Mouse (Mus musculus): ENCODE results near the gene Rundc1.
"Not testable (repeated sequence)": the region's sequence is repeated elsewhere in the genome, so short reads cannot be mapped to it uniquely, and the experiment has no call there.

Rundc1 gene

GRCm38 (mm10) chr11:101446319-101446718 is 21.4 kb downstream of the Rundc1 start:
- no peak for DNase-seq

- DNase-seq = not testable (repeated sequence)
These were observed 22.0 kb downstream of the Rundc1 start for GRCm38 (mm10) chr11:101446860-101447259.

DNA sequence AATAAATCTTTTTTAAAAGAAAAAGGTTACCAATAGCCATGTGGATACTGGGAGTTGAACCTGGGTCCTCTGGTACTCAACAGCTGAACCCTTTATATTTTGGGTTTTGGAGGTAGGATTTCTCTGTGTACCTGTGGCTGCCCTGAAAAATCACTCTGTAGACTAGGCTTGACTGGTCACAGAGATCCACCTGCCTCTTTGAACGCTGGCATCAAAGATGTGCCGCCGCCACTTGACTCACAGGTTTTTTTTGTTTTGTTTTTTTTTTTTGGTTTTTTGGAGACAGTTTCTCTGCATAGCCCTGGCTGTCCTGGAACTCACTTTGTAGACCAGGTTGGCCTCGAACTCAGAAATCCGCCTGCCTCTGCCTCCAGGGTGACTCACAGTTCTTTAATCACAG is 22.9 kb downstream of the Rundc1 start:
- DNase-seq = peak; percentile 23

DNA sequence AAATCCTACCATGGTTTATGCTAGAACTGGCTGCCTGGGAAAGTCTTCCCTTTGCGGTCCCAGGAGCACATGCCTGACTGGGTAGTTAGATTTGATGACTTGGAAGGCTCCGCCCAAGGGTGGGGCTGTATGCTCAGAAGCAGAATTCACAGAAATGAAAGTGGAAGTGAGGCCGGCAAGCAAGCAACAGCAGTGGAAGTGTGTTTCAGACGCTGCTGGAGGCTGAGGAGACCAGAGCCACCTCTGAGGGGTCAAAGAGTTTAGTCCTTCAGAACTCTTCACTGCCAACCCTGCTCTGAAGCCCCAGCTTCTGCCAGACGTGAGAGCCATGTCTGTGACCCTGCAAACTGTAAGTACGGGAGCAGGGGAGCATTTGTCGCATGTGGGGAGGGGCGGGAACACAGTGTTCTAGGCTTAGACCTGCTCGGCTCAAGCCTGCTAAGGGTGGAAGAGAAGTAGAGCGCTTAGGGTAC is 23.4 kb downstream of the Rundc1 start, which contains the start of gene Ifi35:
Ifi35 (plus strand) TSS at position 134 of the 473 bp plus-strand sequence.
- DNase-seq = peak; percentile 75

DNA sequence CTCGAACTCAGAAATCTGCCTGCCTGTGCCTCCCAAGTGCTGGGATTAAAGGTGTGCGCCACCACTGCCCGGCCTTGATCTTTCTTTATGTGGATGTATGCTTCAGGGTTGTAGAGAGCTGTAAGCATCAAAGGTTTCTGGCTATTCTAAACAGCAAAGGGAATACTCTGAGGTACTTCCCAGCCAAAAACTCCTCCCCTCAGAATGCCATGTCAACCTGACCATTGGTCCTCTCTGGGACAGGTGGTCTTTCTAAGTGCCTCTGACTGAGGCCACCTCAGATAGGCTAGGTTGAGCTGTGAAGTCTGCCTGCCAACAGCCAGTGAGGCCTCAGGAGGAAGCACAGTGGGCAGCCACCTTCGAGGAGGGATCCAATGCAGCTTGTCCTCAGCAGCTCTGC is 24.0 kb downstream of the Rundc1 start:
- no peak for DNase-seq

DNA sequence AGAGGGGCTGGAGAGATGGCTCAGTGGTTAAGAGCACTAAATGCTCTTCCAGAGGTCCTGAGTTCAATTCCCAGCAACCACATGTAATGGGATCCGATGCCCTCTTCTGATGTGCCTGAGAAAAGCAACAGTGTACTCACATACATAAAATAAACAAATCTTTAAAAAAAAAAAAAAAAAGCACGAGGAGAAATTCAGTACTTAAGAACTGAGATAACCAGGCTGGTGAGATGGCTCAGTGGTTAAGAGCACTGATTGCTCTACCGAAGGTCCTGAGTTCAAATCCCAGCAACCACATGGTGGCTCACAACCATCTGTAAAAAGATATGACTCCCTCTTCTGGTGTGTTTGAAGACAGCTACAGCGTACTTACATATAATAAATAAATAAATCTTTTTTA is 24.7 kb downstream of the Rundc1 start:
- DNase-seq = not testable (repeated sequence)

- peak; percentile 37 for DNase-seq
These were observed 25.5 kb downstream of the Rundc1 start for GRCm38 (mm10) chr11:101450394-101450793.

GRCm38 (mm10) chr11:101451536-101451935 is 26.7 kb downstream of the Rundc1 start:
- DNase-seq = no peak

DNA sequence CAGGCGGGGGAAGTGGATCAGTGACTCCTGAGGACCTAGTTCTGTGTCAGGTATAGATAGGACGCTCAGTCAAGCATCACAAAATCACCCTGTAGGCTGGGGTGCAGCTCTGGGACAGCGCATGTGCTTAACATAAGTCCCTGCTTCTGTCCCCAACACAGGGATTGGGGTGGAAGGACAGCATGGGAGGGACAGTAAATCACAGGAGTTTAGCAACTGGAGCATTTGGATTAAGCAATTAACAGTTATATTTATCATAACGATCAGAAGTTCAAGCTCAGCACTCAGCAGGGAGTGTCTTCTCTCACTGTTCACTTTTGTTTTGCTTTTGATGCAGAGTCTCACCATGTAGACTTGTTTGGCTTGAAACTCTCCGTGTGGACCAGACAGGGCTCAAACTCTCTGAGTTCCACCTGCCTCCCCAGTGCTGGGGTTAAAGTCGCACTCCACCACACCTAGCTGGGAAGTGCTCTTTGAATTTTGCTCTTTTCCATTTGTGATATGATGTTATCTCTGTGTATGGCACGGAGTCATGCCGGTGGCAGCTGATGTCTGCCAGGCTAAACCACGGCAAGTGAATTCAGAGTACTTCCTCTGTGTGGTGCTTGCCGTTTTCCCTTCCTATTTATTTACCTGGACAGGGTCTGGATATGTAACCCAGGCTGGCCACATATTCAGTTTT is 27.3 kb downstream of the Rundc1 start:
- no peak for DNase-seq

GRCm38 (mm10) chr11:101454702-101455101 is 29.8 kb downstream of the Rundc1 start:
- DNase-seq = no peak

DNA sequence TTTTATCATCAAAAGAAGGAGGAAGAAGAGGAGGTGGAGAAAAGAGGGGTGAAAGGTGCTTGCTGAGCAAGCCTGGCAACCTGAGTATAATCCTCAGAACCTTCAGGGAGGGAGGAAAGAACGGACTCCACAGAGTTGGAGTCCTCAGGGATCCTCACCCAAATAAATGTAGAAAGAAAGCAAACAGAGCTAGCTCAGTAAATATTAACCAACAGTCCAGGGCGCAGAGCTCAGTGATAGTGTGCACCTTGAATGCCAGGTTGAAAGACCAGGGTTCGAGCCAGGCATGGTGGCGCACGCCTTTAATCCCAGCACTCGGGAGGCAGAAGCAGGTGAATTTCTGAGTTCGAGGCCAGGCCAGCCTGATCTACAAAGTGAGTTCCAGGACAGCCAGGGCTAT is 30.7 kb downstream of the Rundc1 start:
- DNase-seq = no peak

GRCm38 (mm10) chr11:101457631-101458030 is 32.7 kb downstream of the Rundc1 start:
- DNase-seq = no peak

- no peak for DNase-seq
These were observed 33.3 kb downstream of the Rundc1 start for GRCm38 (mm10) chr11:101458217-101458616.

GRCm38 (mm10) chr11:101459716-101460115 is 34.8 kb downstream of the Rundc1 start:
- DNase-seq = no peak

GRCm38 (mm10) chr11:101460321-101460720 is 35.4 kb downstream of the Rundc1 start:
- DNase-seq = no peak

GRCm38 (mm10) chr11:101462141-101462540 is 37.3 kb downstream of the Rundc1 start:
- DNase-seq = no peak

- DNase-seq = no peak
These were observed 37.9 kb downstream of the Rundc1 start for GRCm38 (mm10) chr11:101462583-101463440.

GRCm38 (mm10) chr11:101464211-101465100 is 39.6 kb downstream of the Rundc1 start, which contains the start of gene Rnd2:
TSS of gene Rnd2 (plus strand) at chr11:101464999.
- DNase-seq = no peak

DNA sequence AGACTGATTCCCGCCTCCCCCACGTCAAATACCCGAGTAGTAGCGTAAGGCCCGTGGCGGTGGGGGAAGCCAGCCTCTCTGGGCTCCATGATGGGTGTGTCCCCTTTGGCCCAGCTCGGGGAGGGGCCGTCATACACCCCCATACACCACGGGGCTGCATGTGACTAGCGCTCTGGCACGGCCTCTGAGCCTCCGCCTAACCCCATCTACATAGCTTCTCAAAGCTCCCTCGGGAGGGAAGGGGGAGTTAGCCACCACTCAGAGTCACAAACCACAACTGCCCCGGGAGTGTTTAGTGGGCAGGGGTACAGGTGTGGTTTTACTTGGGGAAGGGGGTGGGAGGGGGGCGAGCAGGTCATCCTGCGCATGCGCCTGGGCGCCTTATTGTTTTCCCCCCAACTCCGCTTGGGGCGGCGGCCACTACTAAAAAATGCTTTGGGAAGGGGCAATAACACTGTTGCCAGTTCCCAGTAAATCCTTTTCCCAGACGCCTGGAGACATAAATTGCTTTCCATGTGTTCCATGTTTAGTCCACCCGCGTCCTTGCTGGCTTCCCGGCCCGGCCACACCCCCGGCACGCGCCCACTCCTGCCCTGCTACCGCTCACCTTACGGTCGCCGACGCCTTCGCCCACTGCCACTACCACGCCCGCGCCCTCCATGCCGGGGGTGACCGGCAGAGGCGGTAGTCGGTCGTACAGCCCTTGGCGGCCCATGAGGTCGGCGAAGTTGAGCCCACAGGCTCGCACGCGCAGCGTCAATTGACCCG is 40.4 kb downstream of the Rundc1 start:
- DNase-seq = peak; percentile 48

DNA sequence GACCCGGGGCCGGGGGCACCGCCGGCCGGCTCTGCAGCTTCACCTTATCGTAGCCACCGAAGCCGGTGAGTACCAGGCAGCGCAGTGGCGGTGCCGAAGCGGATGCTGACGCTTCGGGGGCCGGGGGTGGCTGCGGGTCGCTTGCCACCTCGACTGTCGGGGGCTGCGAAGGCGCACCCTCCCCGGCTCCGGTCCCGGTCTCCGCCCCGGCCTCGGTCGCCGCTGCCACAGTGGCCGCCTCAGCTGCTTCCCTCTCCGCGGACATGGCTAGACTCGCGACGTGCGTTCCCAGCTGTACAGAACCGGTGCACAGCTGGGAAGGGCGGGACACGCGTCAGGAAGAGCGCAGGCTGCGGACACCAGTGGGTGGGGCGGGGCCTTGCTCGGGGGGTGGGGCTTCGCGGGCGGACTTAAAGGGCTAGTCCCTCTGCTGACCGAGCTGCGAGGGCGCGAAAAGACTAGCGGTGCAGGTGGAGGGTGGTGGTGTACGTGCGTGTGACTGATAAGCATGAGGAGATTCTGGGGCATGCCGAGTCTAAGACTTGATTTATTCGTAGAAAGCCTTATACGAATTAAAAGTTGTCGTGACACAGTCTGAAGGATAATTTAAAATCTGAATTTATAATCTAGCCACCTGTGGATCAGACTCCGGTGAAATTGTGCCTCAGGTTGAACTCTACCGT is 41.1 kb downstream of the Rundc1 start, which contains the start of gene Vat1:
Vat1 (minus strand) TSS at position 362 of the 683 bp plus-strand sequence.
- DNase-seq = peak; percentile 70

DNA sequence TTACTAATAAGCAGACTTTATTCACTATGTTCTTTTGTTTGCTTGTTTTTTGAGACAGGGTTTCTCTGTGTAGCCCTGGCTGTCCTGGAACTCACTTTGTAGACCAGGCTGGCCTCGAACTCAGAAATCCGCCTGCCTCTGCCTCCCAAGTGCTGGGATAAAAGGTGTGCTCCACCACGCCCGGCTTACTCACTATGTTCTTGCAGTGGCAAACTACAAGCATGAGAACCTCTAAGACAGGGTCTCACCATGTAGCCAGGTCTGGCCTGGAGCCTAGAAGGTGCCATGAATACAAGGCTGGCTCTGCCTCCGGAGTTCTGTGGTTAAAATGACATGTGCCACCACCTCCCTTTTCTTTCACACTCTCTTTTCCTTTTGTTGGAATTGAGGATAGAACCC is 41.7 kb downstream of the Rundc1 start:
- DNase-seq = not testable (repeated sequence)

Data from thymus, postnatal 14 days (tissue).